Mouse (Mus musculus) thymus, adult 2 months (tissue): ENCODE results near the gene Notch4. TPM values are rescaled to one million over a fixed set of nuclear protein-coding genes. Genes with fewer than 3 reads are reported as not detected.
"Not testable (repeated sequence)": the region's sequence is repeated elsewhere in the genome, so short reads cannot be mapped to it uniquely, and the experiment has no call there.

Experiments used
- DNase-seq: peaks from one replicate; pipeline ENCODE4 v3.0.0; 2021
- H3K27ac ChIP-seq: fragments of 200-500 bp; 2 replicates; pipeline ENCODE4 v1.5.1; 2012; ENCODE audit warnings: low read length, control low read depth; ENCODE audit not compliant: control insufficient read depth, insufficient read depth
- H3K27me3 ChIP-seq: fragments of 200-500 bp; 2 replicates; pipeline ENCODE4 v1.6.1; 2012; ENCODE audit warnings: mild to moderate bottlenecking, low read length, moderate library complexity, mixed read lengths; ENCODE audit not compliant: control insufficient read depth, insufficient read depth
- H3K36me3 ChIP-seq: fragments of 200-500 bp; 2 replicates; pipeline ENCODE4 v1.6.1; 2012; ENCODE audit warnings: mild to moderate bottlenecking, low read length, moderate library complexity; ENCODE audit not compliant: control insufficient read depth, insufficient read depth
- H3K4me1 ChIP-seq: fragments of 200-500 bp; replicated peaks from 2 replicates; pipeline ENCODE4 v1.6.1; 2012; ENCODE audit warnings: low read length; ENCODE audit not compliant: control insufficient read depth, insufficient read depth
- H3K4me3 ChIP-seq: fragments of 200-500 bp; 2 replicates; pipeline ENCODE4 v1.5.1; 2012; ENCODE audit warnings: mild to moderate bottlenecking, low read length, control low read depth, moderate library complexity; ENCODE audit not compliant: control insufficient read depth, insufficient read depth
- CTCF ChIP-seq: fragments of 200-500 bp; IDR thresholded peaks from 2 replicates; pipeline ENCODE4 v1.5.1; 2012; ENCODE audit warnings: mild to moderate bottlenecking, control low read depth, low read length, moderate library complexity, borderline replicate concordance; ENCODE audit not compliant: control insufficient read depth, poor library complexity, insufficient read depth; ENCODE audit errors: extremely low read depth
- POLR2A ChIP-seq: fragments of 200-500 bp; IDR thresholded peaks from 2 replicates; pipeline ENCODE4 v1.6.1; 2012; ENCODE audit warnings: mild to moderate bottlenecking, low read length, control low read depth, moderate library complexity; ENCODE audit not compliant: control insufficient read depth, poor library complexity, insufficient read depth; ENCODE audit errors: extremely low read depth
- WGBS: fragments of 180-500 bp; shearing (Covaris S2); methylation state at CpG from one replicate; pipeline ENCODE4 v1.1.7; 2018; 5-methylcytosine and 5-hydroxymethylcytosine counted together
- polyA plus RNA-seq: library from polyadenylated mRNA; depleted of rRNA; stranded (reverse); fragments of >200 nt; gene quantifications from 2 replicates; pipeline ENCODE4 v1.2.3, GENCODE M21; 2012; rRNA removed

The Notch4 gene
- polyA plus RNA-seq = 6.1 and 8.6 TPM in 2 replicates

DNA sequence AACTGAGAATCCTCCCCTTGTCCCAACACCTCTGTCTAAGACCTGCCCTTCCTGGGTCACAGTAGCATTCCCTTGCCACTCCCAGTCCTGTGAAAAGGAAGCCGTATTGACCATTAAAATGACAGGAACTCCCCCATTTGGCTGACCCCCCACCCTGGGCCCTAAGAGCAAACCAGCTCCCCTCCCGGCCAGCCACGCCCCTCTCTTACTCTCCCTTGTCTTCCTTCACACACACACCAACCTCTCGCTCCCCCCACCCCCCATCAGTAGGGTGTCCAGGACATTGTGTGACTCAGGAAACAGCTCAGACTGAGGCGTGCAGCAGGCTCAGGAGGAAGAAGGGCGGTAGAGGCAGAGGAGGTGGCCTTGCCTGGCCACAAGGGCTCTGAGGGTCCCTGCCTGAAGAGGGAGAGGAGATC lies at the start of gene Notch4:
Gene Notch4 (plus strand): TSS at position 266 of the 419 bp plus-strand sequence.
- 26% methylated on average over 6 of the region's 6 CpGs for WGBS
- Histone ChIP-seq H3K4me1 (peaks cover 5% of the 10 kb centered on the region), H3K36me3 (no peaks in the 10 kb centered on the region), H3K27ac (no peak within 1 kb of the TSS), H3K27me3 (no peaks in the 10 kb centered on the region), H3K4me3 (no peak within 1 kb of the TSS)
- TF ChIP-seq CTCF = no peak
- DNase-seq = no peak

DNA sequence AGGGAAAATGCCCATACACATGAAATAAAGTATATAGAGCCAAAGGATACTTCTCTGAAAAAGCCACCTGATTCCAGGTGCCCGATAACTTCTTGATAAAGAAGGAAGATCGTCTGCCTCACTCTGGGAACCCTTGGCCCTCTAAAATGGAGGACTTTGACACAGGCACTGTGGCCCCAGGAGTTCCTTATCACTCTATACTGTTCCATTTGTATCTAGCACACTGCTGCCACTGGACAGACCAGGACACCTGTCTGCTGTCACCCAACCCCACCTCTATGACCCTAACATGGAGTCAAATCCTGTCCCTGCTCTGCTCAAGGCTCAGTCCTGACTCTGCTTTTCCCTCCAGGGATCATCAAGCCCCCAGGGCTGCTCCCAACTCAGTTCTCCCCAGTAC lies 47.6 kb upstream of the Notch4 start:
- no peaks in the 10 kb centered on the region for H3K4me1 ChIP-seq
- H3K27me3 ChIP-seq = no peaks in the 10 kb centered on the region
- WGBS = 86% methylated on average over 2 of the region's 2 CpGs
- no peak for DNase-seq
- H3K36me3 ChIP-seq = no peaks in the 10 kb centered on the region
- H3K27ac ChIP-seq = no peak overlapping the region
- H3K4me3 ChIP-seq = no peak overlapping the region
- TF ChIP-seq CTCF = no peak
- TF ChIP-seq POLR2A = no peak

DNA sequence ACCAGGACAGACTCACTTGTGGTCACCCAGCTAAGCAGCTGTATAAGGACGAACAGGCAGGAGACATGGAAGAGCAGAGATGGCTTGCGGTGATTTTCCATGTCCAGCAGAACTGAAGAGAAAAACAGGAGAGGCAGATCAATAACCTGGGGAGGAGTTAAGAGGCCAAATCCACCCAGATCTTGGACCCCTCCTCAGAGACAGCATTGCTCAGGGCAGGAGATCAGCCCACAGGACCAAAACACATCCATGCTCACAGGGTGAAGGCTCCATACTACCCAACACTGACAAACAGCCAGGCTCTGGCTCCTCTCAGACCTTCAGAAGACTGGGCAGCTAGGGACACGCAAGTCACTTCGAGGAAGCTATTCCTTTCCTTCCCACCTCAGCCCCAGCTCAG lies 46.8 kb upstream of the Notch4 start, which contains the start of gene Btnl6:
Gene Btnl6 (minus strand): TSS at position 101 of the 400 bp plus-strand sequence.
- Histone ChIP-seq H3K4me1 (no peaks in the 10 kb centered on the region), H3K27me3 (no peaks in the 10 kb centered on the region), H3K4me3 (no peak within 1 kb of the TSS), H3K27ac (no peak within 1 kb of the TSS), H3K36me3 (no peaks in the 10 kb centered on the region)
- TF ChIP-seq POLR2A (no peak), CTCF (no peak)
- DNase-seq = no peak
- WGBS = 91% methylated on average over 4 of the region's 4 CpGs

DNA sequence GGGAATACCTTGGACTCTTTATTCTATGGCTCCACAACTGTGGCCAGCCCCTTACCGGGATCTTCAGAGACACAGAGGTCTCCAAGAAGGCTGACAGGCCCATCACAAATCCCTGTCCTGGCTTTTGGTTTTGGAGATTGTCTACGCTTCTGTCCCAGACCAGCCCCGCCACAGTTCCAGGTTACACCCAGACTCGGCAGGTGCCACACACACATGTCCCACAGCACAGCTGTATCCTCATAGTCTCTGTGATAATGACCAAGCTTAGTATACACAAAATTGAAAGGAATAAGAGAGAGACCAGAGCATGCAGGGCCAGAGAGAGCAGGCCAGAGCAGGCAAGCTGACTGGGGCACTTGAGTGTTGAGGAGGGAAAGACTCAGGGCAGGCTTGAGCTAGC lies 46.3 kb upstream of the Notch4 start:
- Histone ChIP-seq H3K4me3 (no peak overlapping the region), H3K27me3 (no peaks in the 10 kb centered on the region), H3K4me1 (no peaks in the 10 kb centered on the region), H3K36me3 (no peaks in the 10 kb centered on the region), H3K27ac (no peak overlapping the region)
- TF ChIP-seq CTCF = no peak
- no peak for TF ChIP-seq POLR2A
- no peak for DNase-seq
- 98% methylated on average over 4 of the region's 4 CpGs for WGBS

DNA sequence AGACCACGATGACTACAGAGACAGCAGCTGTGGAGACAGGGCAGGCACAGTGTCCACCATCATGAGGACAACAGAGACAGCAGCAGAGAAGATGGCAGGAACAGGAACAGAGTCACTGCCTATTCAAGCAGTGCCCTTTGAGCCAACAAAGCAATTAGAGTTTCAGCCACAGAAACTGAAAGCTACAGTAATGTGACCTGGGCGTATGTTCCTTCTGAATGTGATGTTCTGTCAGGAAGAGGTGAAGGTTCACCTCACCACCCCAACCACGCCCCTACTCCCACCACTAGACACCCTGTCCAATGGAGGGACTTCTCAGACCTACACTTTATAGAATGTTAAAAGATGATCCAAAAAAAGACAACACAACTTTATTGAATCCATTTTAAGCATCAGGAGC lies 45.5 kb upstream of the Notch4 start:
- not testable (repeated sequence) for H3K36me3 ChIP-seq, DNase-seq, H3K4me3 ChIP-seq, H3K4me1 ChIP-seq, H3K27me3 ChIP-seq, H3K27ac ChIP-seq
- 57% methylated on average over 3 of the region's 3 CpGs for WGBS

DNA sequence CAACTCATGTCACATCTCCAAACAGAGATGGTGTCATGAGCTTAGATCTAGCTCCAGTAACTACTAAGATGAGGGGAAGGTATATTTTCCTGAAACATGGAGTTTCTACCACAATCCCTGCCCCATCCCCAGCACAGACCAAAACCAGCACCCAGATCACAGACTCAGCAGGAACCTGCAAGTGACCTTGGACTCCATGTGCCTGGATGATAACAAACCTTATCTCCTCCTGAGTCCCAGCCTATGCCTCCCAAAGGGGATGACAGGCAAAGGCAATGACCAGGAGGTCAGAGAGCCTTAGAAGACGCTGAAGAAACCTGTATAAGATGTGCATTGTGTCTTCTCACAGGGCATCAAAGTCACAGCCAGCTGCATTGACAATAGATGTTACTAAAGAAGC lies 45.1 kb upstream of the Notch4 start:
- no peaks in the 10 kb centered on the region for H3K4me1 ChIP-seq
- TF ChIP-seq CTCF (no peak), POLR2A (no peak)
- no peaks in the 10 kb centered on the region for H3K36me3 ChIP-seq
- H3K4me3 ChIP-seq = no peak overlapping the region
- no peaks in the 10 kb centered on the region for H3K27me3 ChIP-seq
- DNase-seq = no peak
- no peak overlapping the region for H3K27ac ChIP-seq
- 86% methylated on average over 1 of the region's 1 CpGs for WGBS

DNA sequence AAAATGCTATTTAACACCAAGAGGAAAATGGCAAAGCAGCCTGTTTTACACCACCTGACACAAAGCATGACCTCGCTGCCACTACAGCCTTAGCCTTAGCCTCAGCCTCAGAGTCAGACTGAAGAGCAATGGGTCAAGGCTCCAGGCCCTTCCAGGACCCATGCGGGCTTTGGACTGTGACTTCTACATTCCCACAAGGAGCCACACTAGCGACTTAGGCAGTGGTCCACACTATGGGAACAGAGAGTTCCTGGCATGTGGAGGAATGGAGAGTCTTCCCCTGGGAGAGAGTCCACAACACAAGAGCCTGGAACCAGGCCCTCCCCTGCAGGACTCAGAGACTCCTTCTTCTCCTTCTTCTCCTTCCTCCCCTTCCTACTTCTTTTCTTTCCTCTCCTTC lies 31.4 kb upstream of the Notch4 start:
- Histone ChIP-seq H3K27me3 (no peaks in the 10 kb centered on the region), H3K4me3 (no peak overlapping the region), H3K4me1 (no peaks in the 10 kb centered on the region), H3K36me3 (no peaks in the 10 kb centered on the region), H3K27ac (no peak overlapping the region)
- DNase-seq = no peak
- 87% methylated on average over 3 of the region's 3 CpGs for WGBS
- no peak for TF ChIP-seq POLR2A
- no peak for TF ChIP-seq CTCF

DNA sequence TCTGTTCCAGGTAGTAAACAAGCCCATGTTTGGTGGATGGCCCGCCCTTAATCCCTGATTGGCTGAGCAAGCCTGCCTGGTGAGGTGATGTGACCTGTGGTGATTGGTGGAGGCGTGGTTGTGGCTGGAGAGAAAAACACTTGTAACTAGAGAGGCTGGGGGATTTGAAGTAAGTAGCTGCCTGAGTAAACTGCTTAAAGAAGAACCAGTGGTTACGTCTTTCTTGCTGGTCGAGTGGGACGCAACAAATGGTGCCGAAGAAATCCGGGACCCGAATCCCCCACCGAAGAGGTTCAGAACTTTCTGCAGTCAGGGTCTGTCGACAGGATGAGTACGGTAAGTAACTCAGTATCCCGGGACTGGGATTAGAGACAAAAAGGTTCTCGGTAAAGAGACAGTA lies 20.5 kb upstream of the Notch4 start:
- H3K27ac ChIP-seq, DNase-seq, H3K4me3 ChIP-seq, H3K27me3 ChIP-seq, H3K36me3 ChIP-seq, H3K4me1 ChIP-seq: not testable (repeated sequence)
- WGBS = 98% methylated on average over 13 of the region's 13 CpGs
